Mouse (Mus musculus): ENCODE measurements around the gene Exoc6b. TPM values are rescaled to one million over a fixed set of nuclear protein-coding genes. Genes with fewer than 3 reads are reported as not detected.

Gene Exoc6b
- polyA plus RNA-seq, 1 experiment = 42.5 TPM

GRCm38 (mm10) chr6:84742227-84742626, 327.1 kb downstream of the Exoc6b start:
- no peak for DNase-seq
- no peak for TF ChIP-seq POLR2A (IDR thresholded peaks at IDR 0.05; ENCODE audit: borderline replicate concordance, insufficient read depth, low read length)
- TF ChIP-seq CTCF (IDR thresholded peaks at IDR 0.05; ENCODE audit: borderline replicate concordance, insufficient read depth, low read depth, low read length) = no peak
- H3K4me1 ChIP-seq (ENCODE audit: control insufficient read depth, insufficient read depth, low read length) = no peaks in the 10 kb centered on the region
- H3K27me3 ChIP-seq (ENCODE audit: control insufficient read depth, insufficient read depth, low read length) = no peaks in the 10 kb centered on the region
- no peak overlapping the region for H3K27ac ChIP-seq (ENCODE audit: insufficient read depth, low read length)
- no peak overlapping the region for H3K4me3 ChIP-seq (replicated peaks; ENCODE audit: insufficient read depth, low read depth, low read length)
- 58% methylated on average over 3 of the region's 3 CpGs for WGBS

- H3K4me3 ChIP-seq (replicated peaks; ENCODE audit: insufficient read depth, low read depth, low read length) = no peak overlapping the region
- DNase-seq = peak; percentile 15 to 24
- H3K27me3 ChIP-seq (ENCODE audit: control insufficient read depth, insufficient read depth, low read length) = no peaks in the 10 kb centered on the region
- H3K27ac ChIP-seq (ENCODE audit: insufficient read depth, low read length) = no peak overlapping the region
- H3K4me1 ChIP-seq (ENCODE audit: control insufficient read depth, insufficient read depth, low read length) = no peaks in the 10 kb centered on the region
- WGBS = 69% methylated on average over 3 of the region's 3 CpGs
- TF ChIP-seq CTCF (IDR thresholded peaks at IDR 0.05; ENCODE audit: borderline replicate concordance, insufficient read depth, low read depth, low read length) = peak; percentile 32; the same call in 1 of the 2 replicates
- TF ChIP-seq POLR2A (IDR thresholded peaks at IDR 0.05; ENCODE audit: borderline replicate concordance, insufficient read depth, low read length) = no peak
These were observed 332.4 kb downstream of the Exoc6b start for GRCm38 (mm10) chr6:84736942-84737341.

GRCm38 (mm10) chr6:84726876-84727275, 342.4 kb downstream of the Exoc6b start:
- Histone ChIP-seq H3K4me1 (ENCODE audit: control insufficient read depth, insufficient read depth, low read length) (no peaks in the 10 kb centered on the region; the same call in 1 of the 2 replicates), H3K4me3 (replicated peaks; ENCODE audit: insufficient read depth, low read depth, low read length) (no peak overlapping the region), H3K27ac (ENCODE audit: insufficient read depth, low read length) (no peak overlapping the region), H3K27me3 (ENCODE audit: control insufficient read depth, insufficient read depth, low read length) (no peaks in the 10 kb centered on the region)
- TF ChIP-seq CTCF (IDR thresholded peaks at IDR 0.05; ENCODE audit: borderline replicate concordance, insufficient read depth, low read depth, low read length) = no peak
- TF ChIP-seq POLR2A (IDR thresholded peaks at IDR 0.05; ENCODE audit: borderline replicate concordance, insufficient read depth, low read length) = no peak
- DNase-seq = peak in 1 of 2 experiments; percentile 12

GRCm38 (mm10) chr6:84713171-84713570, 356.1 kb downstream of the Exoc6b start:
- H3K27me3 ChIP-seq (ENCODE audit: control insufficient read depth, insufficient read depth, low read length) = no peaks in the 10 kb centered on the region
- TF ChIP-seq CTCF (IDR thresholded peaks at IDR 0.05; ENCODE audit: borderline replicate concordance, insufficient read depth, low read depth, low read length) (no peak), POLR2A (IDR thresholded peaks at IDR 0.05; ENCODE audit: borderline replicate concordance, insufficient read depth, low read length) (no peak)
- no peak overlapping the region for H3K27ac ChIP-seq (ENCODE audit: insufficient read depth, low read length)
- WGBS = 94% methylated on average over 11 of the region's 11 CpGs
- DNase-seq = no peak
- H3K4me1 ChIP-seq (ENCODE audit: control insufficient read depth, insufficient read depth, low read length) = no peaks in the 10 kb centered on the region
- H3K4me3 ChIP-seq (replicated peaks; ENCODE audit: insufficient read depth, low read depth, low read length) = no peak overlapping the region

- 88% methylated on average over 6 of the region's 6 CpGs for WGBS
- H3K4me3 ChIP-seq (replicated peaks; ENCODE audit: insufficient read depth, low read depth, low read length) = no peak overlapping the region
- no peak for TF ChIP-seq POLR2A (IDR thresholded peaks at IDR 0.05; ENCODE audit: borderline replicate concordance, insufficient read depth, low read length)
- TF ChIP-seq CTCF (IDR thresholded peaks at IDR 0.05; ENCODE audit: borderline replicate concordance, insufficient read depth, low read depth, low read length) = no peak
- no peak for DNase-seq
- no peaks in the 10 kb centered on the region for H3K4me1 ChIP-seq (ENCODE audit: control insufficient read depth, insufficient read depth, low read length)
- H3K27me3 ChIP-seq (ENCODE audit: control insufficient read depth, insufficient read depth, low read length) = no peaks in the 10 kb centered on the region
- H3K27ac ChIP-seq (ENCODE audit: insufficient read depth, low read length) = no peak overlapping the region
These were observed 358.5 kb downstream of the Exoc6b start for GRCm38 (mm10) chr6:84710831-84711230.

- no peak for DNase-seq
- H3K27me3 ChIP-seq (ENCODE audit: control insufficient read depth, insufficient read depth, low read length) = no peaks in the 10 kb centered on the region
- H3K27ac ChIP-seq (ENCODE audit: insufficient read depth, low read length) = no peak overlapping the region
- H3K4me1 ChIP-seq (ENCODE audit: control insufficient read depth, insufficient read depth, low read length) = no peaks in the 10 kb centered on the region
- H3K4me3 ChIP-seq (replicated peaks; ENCODE audit: insufficient read depth, low read depth, low read length) = no peak overlapping the region
- TF ChIP-seq CTCF (IDR thresholded peaks at IDR 0.05; ENCODE audit: borderline replicate concordance, insufficient read depth, low read depth, low read length) = no peak
- no peak for TF ChIP-seq POLR2A (IDR thresholded peaks at IDR 0.05; ENCODE audit: borderline replicate concordance, insufficient read depth, low read length)
- 49% methylated on average over 4 of the region's 4 CpGs for WGBS
These were observed 360.7 kb downstream of the Exoc6b start for GRCm38 (mm10) chr6:84708631-84709030.

- WGBS = 94% methylated on average over 5 of the region's 5 CpGs
- no peaks in the 10 kb centered on the region for H3K27me3 ChIP-seq (ENCODE audit: control insufficient read depth, insufficient read depth, low read length)
- no peak overlapping the region for H3K4me3 ChIP-seq (replicated peaks; ENCODE audit: insufficient read depth, low read depth, low read length)
- peaks cover 2% of the 10 kb centered on the region; the same call in 1 of the 2 replicates for H3K4me1 ChIP-seq (ENCODE audit: control insufficient read depth, insufficient read depth, low read length)
- H3K27ac ChIP-seq (ENCODE audit: insufficient read depth, low read length) = no peak overlapping the region
- TF ChIP-seq POLR2A (IDR thresholded peaks at IDR 0.05; ENCODE audit: borderline replicate concordance, insufficient read depth, low read length) (no peak), CTCF (IDR thresholded peaks at IDR 0.05; ENCODE audit: borderline replicate concordance, insufficient read depth, low read depth, low read length) (no peak)
- no peak for DNase-seq
These were observed 369.7 kb downstream of the Exoc6b start for GRCm38 (mm10) chr6:84699579-84699978.

GRCm38 (mm10) chr6:84698288-84698673, 371.0 kb downstream of the Exoc6b start:
- TF ChIP-seq CTCF (IDR thresholded peaks at IDR 0.05; ENCODE audit: borderline replicate concordance, insufficient read depth, low read depth, low read length) (no peak), POLR2A (IDR thresholded peaks at IDR 0.05; ENCODE audit: borderline replicate concordance, insufficient read depth, low read length) (no peak)
- Histone ChIP-seq H3K27me3 (ENCODE audit: control insufficient read depth, insufficient read depth, low read length) (no peaks in the 10 kb centered on the region), H3K4me3 (replicated peaks; ENCODE audit: insufficient read depth, low read depth, low read length) (no peak overlapping the region), H3K4me1 (ENCODE audit: control insufficient read depth, insufficient read depth, low read length) (peaks cover 2% of the 10 kb centered on the region; the same call in 1 of the 2 replicates), H3K27ac (ENCODE audit: insufficient read depth, low read length) (no peak overlapping the region)
- DNase-seq = no peak
- WGBS = 56% methylated on average over 1 of the region's 1 CpGs
